Mouse (Mus musculus) telencephalon, adult 2 months (tissue): ENCODE results near the gene Dbn1.

Experiments used
- DNase-seq: peaks from one replicate; pipeline ENCODE4 v3.0.0-alpha.2; 2011; ENCODE audit warnings: low read depth, low spot score

Dbn1 gene

DNA sequence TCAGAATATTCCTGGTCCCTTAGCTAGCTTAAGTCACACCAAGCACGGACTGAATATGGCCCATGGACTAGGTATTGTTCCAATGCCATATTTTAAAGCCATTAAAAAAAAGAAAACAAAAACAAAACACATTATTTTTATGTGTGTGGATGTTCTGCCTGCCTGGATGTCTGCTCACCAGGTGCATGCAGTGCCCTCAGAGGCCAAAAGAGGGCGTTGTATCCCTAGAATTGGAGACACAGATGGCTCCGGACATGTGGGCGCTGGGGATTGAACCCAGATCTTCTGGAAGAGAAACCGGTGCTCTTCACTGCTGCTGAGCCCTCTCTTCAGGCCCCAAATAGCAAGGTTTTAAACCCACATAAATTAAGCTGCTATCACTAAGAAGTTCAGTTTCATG lies 9.9 kb downstream of the Dbn1 start:
- DNase-seq, result no peak

DNA sequence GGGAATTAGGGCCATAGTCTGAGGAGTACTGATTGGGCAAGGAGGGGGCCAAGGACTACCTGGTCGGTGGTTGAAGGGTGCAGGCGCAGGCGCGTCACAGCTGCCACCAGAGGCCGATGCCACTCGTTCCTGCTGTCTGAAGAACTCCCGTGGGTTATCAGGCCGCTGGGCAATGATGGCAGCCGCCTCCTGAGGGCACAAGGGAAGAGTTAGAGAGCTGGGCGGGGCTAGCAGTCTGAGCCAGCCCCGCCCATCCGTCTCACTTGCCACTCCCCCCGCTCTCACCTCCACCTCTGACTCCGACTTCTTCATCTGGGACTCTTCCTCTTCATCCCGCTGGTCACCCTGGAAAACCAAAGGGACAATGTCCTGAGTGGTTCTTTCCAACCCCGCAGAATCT lies 10.4 kb downstream of the Dbn1 start:
- no peak for DNase-seq

DNA sequence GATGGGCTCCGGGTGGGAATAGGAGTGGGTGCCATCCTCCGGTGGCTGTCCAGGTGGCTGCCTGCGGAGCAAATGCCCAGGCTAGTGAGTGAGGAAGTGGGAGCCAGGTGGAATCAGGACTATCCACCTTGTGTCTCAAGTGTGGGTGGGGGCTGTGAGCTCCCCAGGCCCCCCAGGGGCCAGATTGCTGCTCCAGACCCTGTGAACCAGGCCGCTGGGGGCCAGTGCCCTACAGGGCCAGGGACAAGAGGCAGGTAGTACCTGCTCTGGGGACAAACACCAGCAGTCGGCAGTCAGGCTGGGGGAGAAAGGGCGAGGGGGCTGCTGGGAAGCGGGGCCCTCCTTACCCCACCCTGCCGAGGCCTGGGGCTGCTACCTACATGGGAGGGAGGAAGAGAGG lies 11.7 kb downstream of the Dbn1 start:
- no peak for DNase-seq

DNA sequence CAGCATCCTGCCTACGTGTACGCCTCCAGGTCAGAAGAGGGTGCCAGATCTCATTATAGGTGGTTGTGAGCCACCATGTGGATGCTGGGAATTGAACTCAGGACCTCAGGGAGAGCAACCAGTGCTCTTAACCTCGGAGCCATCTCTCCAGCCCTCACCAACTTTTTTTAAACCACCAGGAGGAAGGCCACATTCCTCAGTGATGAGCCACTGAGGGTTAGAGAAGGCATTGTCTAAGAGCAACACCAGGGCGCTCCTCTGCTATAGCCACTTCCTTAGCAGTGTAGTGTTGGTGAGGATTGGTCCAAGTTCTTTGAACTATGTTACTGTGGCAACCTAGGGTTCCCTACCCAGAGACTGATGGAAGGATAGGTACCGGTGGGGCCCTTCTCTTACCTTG lies 12.2 kb downstream of the Dbn1 start:
- no peak for DNase-seq

DNA sequence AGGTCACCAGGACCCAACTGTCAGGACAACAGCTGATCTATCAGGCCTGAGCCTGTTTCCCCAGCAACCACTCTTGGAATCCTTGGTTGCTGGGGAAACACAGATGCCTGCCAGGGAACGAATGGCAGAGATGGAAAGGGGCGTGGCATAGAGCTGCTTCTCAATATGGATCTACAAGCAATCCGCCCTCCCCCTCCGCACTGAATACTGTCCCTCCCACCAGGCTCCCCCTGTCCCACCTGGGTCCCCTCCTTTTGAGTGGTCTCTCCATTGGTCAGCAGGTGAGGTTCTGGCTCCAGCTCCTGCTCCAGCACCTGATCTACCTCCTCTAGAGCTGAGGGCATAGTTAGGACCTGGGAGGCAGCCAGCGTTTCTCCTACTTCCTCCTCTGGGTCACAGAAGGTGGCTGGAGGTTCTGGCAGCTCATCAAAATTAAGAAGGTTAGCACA lies 13.3 kb downstream of the Dbn1 start:
- DNase-seq, result no peak

DNA sequence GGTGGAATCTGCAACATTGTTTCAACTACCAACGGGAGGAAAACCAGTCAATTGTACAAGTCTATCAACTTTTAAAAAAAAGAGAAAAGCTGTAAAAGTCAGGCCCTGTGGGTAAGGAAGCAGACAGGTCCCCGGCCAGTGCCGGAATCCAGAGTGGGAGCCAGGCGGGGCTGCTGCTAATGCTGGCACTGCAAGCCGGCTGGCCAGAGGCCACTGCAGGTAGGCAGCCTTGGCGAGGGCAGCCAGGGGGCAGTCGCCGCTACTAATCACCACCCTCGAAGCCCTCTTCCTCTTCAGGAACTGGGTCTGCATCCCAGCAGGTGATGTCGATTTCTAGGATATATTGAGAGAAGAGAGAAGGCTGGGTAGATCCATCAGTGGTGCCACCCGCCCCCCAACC lies 13.9 kb downstream of the Dbn1 start:
- DNase-seq, result no peak

DNA sequence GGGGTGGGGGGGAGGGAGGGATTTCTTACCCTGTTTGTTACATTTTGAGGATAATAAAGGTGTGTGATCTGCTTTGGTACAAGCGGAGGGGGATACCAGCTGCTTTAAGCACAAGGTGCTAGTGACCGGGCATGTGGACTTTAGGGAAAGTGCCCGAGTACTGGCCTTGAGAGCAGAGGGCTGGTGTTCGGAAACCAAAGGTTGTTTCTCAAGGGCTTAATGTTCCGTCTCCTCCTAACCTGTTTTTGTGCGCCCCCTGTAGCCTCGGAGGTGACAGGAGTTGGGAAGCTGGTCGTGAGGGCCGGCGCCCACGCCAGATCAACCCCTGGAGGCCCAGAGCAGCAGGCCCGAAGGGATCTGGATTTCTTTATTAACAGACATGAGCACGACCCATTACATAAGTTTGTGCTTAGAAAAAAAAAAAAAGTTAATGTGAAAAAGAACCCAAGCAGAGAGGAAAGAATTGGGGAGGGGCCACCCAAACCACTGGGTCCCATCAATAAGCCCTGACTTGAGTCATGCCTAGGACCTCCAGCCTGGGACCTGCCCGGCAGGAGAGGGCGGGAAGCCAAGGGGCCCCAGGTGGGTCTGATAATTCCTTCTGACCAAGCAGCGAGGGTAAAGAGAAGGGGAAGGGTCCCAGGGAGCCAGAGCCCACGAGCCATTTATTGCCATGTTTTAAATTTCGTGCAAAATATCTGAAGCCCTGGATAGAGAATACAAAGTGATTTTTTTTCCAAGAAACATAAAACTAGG lies 14.7 kb downstream of the Dbn1 start:
- no peak for DNase-seq

DNA sequence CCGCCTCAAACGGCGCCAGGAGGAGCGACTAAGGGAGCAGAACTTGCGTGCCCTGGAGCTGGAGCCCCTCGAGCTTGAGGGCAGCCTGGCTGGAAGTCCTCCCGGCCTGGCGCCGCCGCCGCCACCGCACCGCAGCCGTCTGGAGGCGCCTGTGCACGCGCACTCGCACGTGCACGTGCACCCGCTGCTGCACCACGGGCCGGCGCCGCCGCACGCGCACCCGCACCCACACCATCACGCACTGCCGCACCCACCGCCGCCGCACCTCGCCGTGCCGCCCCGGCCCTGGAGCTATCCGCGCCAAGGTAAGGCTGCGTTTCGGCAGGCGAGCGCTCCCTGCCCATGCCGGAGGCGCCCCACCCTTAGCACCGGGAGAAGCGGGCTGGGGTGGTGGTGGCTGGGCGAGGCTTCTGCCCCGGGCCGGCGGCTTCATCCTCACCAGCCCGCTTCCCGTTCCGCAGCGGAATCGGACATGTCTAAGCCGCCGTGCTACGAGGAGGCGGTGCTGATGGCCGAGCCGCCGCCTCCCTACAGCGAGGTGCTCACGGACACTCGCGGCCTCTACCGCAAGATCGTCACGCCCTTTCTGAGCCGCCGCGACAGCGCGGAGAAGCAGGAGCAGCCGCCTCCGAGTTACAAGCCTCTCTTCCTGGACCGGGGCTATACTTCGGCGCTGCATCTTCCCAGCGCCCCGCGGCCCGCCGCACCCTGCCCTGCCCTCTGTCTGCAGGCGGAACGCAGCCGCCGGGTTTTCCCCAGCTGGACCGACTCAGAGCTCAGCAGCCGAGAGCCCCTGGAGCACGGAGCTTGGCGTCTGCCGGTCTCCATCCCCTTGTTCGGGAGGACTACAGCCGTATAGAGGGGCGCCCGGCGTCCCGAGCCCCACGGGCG lies 15.5 kb downstream of the Dbn1 start:
- DNase-seq, result no peak

DNA sequence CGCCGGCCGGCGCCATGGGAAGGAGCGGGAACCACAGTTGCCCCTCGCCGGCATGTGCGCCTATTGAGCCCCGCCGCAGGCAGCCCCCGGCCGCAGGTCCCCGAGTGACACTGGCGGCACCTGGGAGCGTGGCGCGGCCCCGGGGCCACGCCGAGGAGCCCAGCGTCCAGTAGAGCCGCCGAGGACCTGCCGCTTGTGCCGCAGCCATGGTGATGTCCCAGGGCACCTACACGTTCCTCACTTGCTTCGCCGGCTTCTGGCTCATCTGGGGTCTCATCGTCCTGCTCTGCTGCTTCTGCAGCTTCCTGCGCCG lies 16.1 kb downstream of the Dbn1 start:
- DNase-seq, result no peak

DNA sequence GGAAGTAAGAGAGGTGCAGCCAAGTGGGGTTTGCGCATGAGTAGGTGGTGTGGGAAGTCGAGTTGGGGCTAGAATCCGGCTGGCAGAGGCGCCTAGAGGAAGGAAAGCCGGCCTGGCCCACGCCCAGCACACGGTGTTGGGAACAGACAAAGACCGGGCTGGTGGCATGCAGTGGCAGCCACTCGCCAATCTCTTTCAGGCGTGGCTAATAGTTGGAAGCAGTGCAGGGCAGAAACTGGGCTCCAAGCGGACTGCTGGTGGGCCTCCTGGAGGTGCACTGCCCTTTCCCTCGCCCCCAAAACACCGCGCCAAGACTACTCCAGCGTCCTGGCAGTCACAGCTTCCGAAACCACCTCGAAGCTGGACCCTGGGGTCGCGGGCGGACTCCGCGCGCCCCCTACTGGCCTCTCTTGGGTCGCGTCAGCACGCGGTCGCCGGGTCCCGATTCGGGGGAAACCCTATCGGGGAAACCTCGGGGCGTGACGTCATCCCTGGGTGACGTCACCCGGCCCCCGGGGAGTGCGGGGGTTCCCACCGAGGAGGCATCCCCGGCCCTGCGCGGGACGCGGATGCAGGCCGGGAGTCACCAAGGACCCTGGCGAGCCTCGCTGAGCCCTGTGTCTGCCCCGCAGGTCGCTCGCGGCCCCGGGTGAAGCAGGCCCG lies 16.6 kb downstream of the Dbn1 start:
- no peak for DNase-seq

DNA sequence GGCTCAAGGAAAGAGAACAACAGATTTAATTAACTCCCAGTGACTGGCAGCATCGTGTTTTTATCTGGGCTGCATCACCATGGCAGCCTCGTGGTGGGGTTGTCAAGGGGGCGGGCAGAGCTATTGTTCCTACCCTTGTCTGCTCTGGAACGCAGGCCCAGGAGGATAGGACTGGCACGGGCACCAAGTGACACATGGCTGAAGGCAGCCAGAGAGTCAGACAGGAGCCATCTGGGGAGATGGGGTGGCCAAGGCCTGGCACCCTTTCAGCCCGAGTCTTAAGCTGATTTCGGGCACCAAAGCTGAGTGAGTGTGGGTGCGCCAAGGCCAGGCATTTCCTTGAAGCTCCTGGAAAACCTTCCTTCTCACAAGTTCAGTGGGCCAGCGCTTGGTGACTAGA lies 17.5 kb downstream of the Dbn1 start:
- DNase-seq, result no peak

DNA sequence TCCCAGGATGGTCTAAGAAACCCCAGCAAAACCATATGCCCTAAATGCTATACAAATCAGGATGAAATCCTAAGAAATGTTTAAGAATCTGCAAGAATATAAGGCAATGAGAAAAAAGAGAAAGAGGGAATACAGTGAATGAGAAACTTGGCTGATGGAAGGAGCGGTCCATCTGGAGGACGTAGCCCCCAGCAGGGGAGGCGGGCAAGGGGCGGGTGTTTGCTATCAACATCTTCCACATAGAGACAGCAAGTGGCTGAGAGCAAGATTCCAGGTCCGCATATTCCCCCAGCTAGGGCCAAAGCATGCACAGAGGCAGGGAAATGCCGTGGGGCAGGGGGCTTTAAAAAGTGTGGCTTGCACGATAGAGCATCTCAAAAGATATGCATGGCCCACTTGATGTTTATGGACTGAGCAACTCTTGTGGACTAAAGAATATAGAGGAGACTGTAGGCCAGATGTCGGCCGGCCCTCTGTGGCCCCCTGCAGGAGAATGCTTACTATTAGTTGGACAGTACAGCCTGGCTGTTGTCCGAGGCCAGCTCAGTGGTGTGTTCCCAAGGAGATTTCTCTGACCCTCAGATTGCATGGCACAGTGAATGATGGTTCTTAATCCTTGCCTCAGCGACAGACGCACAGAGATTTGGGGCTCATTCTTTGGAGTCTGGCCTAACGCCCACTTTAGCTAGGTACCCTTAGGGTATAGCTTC lies 18.9 kb downstream of the Dbn1 start:
- DNase-seq, result no peak

DNA sequence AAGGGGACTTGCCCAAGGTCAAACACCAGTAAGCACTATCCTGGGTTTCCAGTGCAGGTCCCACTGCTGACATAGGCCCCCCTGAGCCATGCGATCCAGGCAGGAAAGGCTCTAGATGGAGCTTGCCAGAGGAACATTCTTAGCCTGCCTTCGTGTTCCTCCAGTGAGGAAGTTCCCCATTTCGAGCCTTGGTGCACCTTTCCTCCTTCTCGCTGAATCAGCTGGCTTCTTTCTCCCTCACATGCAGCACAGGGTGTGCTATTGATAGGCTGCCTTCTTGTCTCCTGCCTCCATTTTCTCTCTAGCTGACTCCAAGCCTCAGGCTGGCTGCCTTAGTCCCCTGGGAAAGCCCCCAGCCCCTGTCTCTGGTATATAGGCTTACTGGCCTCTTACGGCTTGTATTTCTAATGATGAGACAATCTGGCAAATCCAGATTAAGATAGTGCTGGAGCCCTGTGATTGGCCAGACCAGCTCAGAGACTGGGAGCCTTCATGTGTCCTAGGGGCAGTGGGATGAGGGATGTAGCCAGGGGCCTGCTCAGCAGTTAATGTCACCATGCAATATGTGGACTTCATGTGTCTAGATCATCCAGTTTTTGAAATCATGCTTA lies 22.0 kb downstream of the Dbn1 start:
- no peak for DNase-seq

DNA sequence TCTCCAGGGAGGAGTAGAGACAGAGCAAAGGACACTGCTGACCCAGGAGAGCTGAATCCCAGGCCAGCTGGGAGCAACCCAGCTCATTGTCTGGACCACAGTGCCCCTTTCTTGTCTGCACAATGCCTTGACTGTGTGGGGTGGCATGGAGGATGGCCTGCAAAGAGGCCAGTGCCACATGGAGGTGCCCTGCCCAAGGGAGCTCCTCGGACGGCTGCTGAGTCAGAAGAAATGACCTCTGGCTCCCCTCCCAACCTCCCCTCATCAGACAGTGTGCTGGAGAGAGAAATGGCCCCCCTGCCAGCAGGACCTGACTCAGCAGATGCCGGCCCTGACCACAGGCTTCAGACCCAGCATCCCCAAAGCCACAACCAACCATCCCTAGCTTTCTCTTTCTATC lies 22.7 kb downstream of the Dbn1 start:
- no peak for DNase-seq

DNA sequence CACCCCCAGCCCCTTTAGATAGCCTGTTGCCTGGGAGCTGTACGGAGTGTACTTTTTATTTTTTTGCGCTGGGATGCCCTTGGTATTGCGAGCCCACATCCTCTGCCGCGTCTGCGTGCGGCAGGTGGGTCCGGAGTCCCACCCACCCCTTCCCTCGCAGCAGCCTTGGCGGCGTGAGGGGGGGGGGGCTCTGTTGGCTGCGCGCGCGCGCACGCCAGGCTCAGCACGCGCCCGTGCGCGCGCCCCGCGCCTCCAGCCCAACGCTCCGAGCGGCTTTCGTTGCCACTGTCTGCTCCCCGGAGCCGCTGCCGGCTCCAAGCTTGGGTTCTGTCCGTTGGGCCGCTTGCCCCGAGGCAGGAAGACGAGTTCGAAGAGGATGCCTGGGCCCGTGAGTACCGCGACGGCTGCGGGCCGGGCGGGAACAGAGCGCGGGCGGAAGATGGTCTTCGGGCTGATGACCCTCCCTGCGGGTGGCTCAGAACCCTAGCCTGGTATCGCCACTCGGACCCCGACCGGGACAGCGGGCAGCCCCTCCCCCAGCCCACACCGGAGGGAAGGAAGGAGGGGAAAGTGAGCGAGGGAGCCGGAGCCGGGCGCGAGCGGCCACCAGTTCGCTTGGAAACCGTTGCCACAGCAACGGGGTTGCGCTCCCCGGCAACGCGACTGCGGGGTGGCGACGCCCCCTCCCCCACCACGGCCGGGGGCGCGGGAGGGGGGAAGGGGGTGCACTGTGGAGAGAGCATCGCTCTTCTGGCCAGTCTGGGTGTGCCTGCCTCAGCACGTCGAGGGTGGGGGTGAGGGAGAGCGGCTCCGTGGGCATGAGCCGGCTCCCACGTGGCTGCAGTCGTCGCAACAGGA lies 23.7 kb downstream of the Dbn1 start, which contains the start of gene Prr7:
Gene Prr7, plus strand, starts transcription at position 241 of the 858 bp plus-strand sequence.
- no peak for DNase-seq

DNA sequence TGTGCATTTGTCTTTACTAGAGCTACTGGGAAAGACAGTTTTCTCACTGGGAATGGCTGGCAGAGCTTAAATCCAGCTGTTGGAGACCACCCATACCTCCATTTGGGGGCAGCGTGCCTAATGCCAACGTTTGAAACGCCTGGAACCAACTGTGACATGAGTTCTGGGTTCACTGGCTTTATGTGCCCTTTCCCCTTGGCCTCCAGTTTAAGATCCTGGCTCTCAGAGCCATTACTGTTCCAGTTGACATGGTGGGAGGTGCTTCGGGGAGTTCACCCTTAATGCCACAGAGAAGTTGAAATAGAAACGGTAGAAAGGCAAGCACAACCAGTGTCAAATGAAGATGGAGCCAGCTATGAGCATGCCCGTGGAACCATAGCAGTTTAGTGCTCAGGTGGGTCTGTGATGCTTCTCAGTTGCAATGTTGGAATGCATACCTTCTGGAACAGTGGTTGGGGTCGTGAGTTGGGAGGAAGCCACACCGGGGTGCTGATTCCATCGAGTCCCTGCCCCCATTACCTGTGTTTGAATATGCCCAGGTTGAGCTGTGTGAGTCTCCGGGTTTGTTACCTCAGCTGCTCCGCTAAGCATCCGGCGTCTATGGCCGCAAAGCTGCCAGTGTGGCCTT lies 24.4 kb downstream of the Dbn1 start:
- DNase-seq, result no peak

DNA sequence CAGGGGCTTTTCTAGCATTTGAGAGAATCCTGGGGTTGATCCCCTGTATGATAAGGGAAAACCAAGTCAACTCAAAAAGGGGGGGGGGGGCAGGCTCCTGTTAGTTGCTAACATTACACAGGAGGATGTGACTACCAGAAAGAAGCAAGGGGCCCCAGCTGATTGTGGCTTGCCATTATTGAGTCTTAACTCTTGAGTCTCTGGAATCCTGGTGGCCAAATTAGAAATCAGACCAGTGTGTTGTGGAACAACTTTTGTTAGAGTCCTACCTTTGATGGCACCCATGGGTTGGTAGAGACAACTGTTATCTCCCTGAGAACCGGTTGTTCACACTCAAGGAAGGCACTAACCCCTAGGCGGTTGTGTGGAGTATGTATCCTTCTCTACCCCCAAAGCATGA lies 24.9 kb downstream of the Dbn1 start:
- DNase-seq, result no peak

DNA sequence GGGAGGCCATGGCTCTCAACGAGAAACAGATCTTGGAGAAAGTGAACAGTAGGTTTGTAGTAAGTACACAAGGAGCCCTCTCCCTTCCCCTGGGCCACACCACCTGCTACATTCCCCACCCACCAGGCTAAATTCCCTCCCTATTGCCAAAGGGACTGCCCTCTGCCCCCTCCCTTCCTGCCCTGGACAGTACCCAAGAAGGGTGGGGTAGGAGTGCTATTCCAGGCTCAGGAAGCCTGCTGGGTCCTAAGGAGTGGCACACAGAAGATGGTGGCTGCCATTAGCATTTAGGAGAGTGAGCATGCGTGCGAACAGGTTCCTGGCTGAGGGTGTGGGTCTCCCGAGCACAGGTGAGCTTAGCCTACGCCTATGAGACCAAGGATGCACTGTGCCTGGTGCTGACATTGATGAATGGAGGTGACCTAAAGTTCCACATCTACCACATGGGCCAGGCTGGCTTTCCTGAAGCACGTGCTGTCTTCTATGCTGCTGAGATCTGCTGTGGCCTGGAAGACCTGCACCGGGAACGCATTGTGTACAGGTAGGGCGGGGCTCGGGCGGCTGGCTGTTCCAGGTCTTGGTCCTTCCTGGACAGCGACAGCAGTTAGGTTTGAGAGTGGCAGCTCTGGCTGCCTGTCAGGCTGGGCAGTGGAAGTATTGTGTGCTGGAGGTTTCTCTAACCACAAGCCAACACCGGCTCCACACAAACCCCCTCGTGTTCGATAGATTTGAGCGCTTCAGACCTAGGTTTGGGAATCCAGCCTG lies 35.9 kb downstream of the Dbn1 start:
- DNase-seq, result no peak

DNA sequence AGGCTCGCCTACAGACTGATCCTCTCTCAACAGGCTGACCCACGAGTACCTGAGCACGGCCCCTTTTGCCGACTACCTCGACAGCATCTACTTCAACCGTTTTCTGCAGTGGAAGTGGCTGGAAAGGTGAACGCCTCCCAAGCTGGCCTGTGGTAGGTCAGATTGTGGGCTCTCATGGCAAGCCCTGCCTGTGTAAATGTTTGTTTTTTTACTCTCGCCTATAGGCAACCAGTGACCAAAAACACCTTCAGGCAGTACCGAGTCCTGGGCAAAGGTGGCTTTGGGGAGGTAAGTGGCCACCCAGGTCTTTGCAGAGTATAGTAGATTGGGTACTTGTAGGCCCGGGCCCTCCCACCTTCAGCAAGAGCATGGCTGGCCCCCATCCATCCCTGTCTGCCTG lies 36.6 kb downstream of the Dbn1 start:
- DNase-seq, result no peak
